Mouse (Mus musculus): ENCODE data around the gene Rpl3l.

Gene Rpl3l

DNA sequence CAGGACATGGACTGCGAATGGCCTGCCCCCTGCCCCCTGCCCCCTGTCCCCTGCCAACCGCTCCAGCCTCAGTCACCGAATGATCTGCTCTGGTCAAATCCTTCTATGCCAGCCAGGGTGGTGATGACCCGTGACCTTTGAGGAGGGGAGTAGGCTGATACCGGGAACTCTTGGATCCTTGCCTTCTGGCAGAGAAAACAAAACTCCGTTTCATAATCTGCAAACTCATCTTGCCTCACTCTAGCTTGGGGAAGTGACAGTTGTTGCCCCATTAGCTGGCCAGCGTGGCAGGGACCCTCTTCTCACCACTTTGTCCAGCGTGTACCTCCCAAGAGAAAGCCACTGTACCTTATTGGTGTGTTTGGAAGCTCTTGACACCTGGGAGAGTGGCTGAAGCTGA lies 14.7 kb downstream of the Rpl3l start:
- no peak for DNase-seq (ENCODE audit: low spot score in 2 of 2)

DNA sequence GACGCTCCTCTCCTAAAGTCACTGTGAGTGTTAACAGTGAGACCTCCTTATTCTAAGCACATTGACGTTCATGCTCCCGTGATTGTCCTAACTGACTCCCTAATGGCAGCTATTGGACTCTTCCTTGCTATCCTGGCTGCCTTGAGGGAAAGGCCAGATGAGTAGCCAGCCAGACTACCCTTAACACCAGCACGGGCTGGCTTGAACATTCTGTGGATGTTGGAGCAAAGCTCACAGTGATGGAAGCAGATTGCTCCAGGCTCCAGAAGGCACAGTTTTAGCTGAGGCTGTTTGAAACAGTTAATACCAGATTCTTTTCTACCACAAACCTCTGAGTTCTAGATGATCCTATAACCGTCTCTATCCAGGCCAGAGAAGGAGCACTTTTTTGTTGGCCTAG lies 16.3 kb downstream of the Rpl3l start:
- DNase-seq (ENCODE audit: low spot score in 2 of 2), result no peak

DNA sequence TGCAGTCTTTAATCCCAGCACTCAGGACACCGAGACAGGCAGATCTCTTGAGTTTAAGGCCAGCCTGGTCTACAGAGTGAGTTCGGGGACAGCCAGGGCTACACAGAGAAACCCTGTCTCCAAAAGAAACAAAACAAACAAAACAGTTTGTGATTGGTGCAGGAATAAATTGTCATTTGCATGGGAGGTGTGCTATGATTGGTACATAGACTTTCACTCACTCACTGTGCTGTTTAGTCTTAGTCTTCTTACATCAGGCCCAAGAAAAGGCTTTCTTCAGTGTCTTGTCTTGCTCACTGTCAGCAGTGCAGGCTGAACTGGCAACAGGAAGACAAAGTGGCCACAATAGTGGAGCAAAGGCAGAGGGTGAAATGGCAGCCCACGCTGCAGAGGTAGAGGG lies 16.8 kb downstream of the Rpl3l start:
- no peak for DNase-seq (ENCODE audit: low spot score in 2 of 2)

DNA sequence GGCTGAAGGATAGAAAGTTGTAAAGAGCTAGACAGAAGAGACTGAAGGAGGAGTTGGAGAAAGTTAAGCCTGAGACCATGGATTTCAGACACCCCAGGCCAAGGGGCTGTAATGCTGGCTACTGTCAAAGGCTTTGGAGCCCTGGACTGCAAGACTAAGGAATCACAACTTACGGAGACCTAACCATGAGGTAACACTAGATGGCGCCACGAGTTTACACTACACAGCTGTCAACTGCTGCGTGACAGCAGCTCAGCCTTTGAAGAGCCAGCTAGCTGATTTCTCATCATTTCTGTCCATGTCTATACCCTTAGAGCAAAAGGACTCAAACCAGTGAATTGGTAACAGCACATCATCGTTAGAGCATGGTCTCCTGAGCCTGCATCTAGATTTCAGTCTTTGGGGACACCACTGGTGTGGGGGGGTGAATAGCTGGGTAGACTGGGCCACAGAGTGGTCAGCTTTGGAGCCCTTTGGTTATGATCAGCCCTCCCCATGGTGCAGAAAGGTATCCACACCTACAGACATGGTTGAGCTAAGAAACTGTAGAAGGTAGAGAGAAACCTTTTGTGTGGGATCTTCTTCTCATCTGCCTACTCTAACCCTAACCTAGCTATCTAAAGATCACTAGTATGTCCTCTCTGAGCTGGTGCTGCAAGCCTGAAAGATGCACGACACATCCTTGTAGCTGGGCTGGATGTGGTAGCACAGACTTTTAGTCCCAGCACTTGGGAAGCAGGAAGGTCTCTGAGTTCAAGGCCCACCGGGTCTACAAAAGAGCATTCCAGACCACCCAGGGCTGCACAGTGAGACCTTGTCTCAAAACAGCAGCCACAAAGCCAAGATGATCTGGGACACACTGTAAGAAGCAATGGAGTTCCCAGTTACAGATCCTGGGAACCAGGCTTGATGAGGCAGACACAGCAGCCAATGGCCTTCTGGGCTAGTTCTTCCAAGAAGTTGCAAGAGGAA lies 18.2 kb downstream of the Rpl3l start:
- peak; percentile 59 to 85 for DNase-seq (ENCODE audit: low spot score in 2 of 2)

DNA sequence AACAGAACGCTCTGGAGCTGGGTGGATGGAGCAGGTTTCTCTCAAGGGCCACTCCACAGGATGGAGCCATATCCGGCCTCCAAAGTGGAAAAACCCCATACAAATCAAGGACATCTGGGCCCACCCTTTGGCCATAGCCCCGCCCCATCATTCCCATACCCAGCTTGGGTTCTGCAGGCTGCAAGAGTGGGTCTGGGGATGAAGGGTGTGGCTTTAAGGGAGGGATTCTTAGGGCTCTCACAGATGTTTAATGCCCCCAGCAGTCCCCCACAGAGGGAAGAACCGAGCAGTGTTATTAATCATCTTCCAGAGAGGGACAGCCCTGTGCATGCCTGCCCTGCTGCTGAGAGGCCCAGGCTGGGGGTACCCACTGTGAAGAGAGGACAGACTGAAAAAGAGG lies 19.4 kb downstream of the Rpl3l start:
- no peak for DNase-seq (ENCODE audit: low spot score in 2 of 2)

DNA sequence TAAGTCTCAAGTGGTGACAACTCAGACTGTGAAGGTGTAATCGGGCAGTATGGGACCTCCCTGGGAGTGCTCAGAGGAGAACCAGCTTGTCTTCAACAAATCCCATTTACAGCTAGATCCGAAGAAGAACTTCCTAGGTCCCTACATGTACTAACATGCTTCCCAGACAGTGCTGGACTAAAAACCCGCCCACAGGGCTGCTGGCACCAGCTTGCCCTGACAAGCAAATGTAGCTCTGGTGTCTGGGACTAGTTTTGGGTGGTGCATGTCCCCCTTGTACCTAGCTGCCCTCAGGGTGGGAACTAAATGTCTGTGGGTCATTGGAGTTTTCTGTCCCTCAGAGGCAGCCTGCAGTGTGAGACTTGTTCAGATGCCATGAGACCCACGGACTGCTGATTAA lies 23.9 kb downstream of the Rpl3l start:
- DNase-seq (ENCODE audit: low spot score in 2 of 2), result no peak

DNA sequence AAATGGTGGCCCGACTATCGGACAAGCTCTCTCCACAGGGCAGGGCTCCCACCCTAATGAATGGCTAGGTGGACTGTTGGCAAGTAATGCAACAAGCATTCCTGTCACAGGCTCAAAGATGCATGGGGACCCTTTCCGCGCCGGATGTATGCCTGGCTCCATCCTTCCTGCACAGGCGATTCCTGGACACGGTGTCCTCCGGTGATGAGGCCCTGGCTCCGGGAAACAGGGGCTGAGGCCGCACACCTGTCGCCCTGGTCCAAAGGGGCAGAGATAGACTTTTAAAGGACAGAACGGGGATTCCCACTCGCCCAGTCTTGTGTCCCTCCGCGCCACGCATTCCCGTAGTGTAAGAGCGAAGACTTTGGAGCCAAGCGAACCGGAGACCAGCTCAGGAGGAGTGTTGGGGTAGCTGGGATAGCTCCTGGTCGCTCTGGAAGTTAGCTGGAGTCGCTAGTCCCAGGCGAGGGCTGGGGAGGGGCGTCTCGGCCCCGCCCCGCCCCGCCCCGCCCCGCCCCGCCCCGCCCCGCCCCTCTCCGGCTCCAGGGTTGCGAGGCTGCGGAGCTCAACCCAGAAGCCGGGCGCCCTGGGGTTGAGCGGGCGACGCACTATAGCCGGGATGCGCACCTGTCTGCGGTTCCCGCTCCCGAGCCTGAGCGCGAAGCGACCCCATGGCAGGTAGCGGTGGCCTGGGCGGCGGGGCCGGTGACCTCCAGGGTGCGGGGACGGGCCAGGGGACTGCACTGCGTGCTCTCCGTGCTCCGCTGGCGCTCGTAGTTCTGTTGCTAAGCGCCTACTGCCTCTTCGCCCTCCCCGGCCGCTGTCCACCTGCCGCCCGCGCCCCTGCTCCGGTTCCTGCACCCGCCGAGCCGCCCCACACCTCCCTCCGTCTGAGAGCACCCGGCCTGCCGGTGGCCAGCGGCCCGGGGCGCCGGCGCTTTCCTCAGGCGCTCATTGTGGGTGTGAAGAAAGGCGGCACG lies 25.1 kb downstream of the Rpl3l start, which contains the start of gene Hs3st6:
Gene Hs3st6 (plus strand): TSS at position 574 of the 980 bp plus-strand sequence.
- no peak for DNase-seq (ENCODE audit: low spot score in 2 of 2)

DNA sequence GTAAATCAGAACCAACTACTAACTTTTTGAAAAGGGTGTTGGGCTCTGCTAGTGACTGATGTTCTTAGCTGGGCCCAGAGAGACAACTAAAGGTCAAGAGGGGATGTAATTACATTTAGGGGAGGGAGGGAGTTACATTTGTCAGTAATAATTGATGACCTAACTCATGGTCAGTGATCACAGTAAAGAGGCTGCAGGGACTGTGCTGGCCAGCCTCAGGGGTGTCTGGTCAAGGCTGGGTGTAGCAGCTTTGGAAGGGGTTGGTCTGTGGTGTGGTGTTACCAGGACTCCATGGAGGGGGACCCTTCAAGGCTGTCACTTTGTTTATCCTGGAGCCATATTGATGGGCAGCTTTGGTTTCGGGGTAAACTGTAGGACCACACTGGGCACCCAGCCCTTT lies 29.8 kb downstream of the Rpl3l start:
- DNase-seq (ENCODE audit: low spot score in 2 of 2), result no peak

DNA sequence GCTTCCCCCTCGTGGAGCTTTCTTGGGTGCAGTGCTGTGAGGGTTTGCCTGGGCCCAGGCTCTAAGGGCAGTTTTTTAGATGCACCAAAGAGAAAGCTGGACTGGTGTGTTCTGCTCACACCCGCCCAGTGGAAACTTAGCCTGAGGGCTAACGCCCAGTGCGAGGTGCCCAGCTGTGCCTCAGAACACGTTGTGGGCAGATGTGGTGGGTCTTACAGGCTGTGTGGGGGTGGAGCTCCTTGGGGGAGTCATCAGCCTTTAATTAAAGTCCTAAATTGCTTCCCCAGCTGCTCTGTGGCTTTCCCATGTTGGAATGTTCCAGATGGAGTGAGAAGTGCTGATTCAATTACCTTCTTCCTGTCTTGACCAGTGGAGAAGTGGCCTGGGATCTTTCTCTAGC lies 33.5 kb downstream of the Rpl3l start:
- DNase-seq (ENCODE audit: low spot score in 2 of 2), result no peak

DNA sequence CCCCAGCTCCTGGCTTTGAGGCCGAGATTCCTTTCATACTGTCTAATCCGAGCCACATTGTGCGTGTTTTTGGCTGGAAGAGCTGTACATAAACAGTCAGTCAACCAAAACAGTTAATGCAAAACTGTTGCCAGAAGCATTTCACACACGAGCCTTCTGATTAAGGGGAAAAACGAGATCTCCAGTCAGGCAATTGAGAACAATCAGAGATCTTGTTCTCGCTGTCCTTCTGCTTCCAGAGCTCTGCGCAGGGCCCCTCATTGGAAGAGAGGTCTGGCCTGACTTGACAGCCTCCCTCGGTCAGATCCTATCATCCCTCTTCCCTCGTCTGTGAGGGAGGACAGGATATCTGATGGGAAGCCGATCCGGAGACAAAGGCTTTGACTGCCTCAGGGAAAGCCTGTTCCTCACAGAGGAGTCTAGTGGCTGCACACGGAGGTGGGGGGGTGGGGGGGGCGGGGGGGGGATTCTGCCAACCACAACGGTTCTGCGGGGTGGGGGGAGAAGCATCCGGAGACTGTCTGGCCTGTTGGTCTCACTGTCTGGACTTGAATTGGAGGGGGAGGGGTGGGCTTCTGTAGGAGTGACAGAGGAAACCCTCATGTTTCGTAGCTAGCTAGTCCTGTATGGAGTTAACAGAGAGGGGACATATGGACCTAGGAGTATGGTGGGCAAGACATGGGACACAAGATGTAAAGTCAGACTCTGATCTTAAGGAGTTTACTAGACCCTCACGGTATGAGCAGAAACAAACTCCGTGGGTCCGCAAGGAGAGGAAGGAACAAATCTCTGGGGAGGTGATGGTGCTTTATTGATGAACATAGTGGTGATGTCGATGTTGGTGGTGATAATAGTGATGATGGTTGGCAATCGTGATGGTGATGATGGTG lies 37.6 kb downstream of the Rpl3l start:
- DNase-seq (ENCODE audit: low spot score in 2 of 2), result no peak

DNA sequence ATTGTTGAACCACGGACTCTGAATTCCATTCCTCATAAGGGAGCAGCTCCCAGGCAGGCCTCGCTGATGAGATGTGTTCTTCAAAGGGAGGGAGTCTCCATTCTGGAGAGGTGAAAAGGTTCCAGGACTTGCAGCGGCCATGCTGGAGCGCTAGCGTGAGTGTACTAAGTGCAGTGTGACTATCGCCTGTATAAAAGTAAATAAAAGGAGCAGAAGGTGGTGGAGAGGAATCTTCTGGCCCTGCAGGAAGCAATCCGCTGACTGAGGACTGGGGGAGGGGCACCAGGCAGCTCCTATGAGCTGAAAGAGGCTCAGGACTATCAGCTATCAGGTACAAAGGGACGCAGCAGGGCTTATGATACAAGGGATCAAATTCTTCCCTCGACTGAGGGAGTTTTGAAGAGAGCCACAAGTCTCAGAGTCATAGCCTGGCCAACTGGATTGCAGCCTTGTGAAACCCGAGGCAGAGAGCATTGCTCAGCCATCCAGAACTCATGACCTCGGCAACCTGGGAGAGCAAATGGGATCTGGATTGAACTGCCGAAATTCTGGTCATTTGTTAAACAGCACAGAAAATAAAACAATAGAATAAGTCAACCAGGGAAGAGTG lies 38.8 kb downstream of the Rpl3l start:
- DNase-seq (ENCODE audit: low spot score in 2 of 2), result no peak

DNA sequence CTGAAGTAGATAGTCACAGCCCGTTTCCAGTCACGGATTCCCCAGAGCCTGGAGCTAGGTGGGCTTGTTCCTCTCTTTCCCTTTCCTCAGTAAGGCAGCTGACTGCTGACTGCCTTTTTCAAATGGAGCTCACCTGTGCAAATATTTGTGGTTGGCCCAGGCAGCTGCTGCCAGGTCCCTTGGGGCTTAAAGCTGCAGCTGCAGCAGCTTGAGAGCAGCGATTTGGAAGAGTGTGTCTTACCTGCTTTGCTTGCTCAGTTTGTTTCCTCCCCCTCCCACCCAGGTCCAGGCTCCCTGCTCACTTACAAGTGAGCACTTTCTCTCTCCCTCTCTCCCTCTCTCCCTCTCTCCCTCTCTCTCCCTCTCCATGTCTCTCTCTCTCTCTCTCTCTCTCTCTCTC lies 41.5 kb downstream of the Rpl3l start:
- no peak for DNase-seq (ENCODE audit: low spot score in 2 of 2)

DNA sequence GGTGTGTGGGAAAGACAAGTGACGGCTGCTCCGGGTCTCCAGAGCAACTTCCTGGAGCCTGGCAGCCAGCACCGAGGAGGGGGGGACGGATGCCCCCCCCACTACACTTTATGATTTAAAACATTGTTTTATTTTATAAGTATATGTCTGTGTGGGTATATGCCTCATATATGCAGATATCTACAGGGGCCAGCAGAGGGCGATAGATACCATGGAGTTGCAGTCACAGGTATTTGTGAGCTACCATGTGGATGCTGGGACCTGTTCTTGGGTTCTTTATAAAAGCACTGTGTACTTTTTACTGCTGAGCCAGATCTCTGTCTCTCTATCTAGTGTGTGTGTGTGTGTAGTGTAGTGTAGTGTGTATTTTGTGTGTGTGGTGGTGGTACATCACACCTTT lies 45.6 kb downstream of the Rpl3l start:
- no peak for DNase-seq (ENCODE audit: low spot score in 2 of 2)

DNA sequence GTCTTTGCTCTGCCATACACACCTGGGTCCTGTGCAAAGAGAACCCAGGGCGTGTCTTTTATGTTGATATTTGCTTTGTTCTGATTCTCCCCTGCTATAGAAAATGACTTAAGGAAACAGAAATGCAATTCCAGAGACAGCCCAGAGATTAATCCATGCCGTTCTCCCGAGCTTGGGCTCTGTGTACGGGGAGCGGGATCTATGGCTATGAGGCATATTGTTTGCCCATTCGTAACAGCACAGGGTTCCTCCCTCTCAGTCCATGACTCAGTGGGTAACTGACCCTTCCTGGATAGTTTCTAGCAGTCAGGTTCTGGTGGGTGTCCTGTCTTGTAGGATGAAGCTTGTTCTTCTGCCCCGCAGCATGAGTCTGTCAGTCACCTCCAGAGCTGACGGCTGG lies 47.6 kb downstream of the Rpl3l start:
- no peak for DNase-seq (ENCODE audit: low spot score in 2 of 2)

DNA sequence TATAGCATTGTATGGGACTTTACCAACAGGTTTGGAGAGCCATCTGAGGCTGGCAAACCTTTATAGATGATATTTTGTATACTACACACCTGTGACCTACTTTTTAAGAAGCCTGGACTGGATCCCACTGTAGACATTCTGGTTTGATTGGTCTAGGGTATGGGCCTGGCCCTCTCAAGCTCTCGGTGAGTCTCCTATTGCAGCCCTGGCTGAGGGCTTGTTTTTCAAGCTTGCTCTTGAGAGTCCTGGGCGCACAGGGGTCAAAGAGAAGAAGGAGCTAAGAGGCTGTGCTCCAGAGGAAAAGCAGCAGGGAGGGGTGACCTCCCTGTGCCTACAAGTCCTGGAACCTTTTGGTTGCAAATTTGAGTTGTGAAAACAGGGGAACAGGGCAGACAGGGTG lies 49.5 kb downstream of the Rpl3l start:
- no peak for DNase-seq (ENCODE audit: low spot score in 2 of 2)

DNA sequence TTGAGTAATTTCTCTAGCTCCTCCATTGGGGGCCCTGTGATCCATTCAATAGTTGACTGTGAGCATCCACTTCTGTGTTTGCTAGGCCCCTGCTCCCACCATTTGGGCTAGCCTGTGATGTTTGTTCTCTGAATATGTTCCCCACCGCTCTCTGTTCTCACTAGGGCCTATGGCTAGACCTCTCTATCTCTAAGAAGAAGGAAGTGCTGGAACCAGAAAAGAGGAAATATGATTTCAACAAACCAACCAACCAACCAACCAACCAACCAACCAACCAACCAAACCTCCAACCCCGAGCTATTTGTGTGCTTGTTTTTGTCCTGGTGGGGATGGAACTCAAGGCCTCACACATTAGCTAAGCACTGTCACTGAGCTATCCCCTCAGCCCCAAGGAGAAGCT lies 53.2 kb downstream of the Rpl3l start:
- DNase-seq (ENCODE audit: low spot score in 2 of 2), result no peak
